Mouse (Mus musculus) heart, adult 2 months (tissue): ENCODE data around the gene Eef1e1. TPM values are rescaled to one million over a fixed set of nuclear protein-coding genes. Genes with fewer than 3 reads are reported as not detected.

ENCODE experiments used
- DNase-seq, 2 experiments: peaks; one replicate each; pipeline ENCODE4 v3.0.0; 2021
- H3K27ac ChIP-seq: fragments of 200-600 bp; 2 replicates; pipeline ENCODE4 v1.8.1; 2022
- H3K27me3 ChIP-seq: fragments of 200-500 bp; 2 replicates; pipeline ENCODE4 v1.6.1; 2012; ENCODE audit warnings: mild to moderate bottlenecking, low read length, inconsistent platforms, mixed read lengths; ENCODE audit not compliant: control insufficient read depth, insufficient read depth
- H3K36me3 ChIP-seq: fragments of 200-500 bp; 2 replicates; pipeline ENCODE4 v1.6.1; 2012; ENCODE audit warnings: low read length, inconsistent platforms; ENCODE audit not compliant: control insufficient read depth, insufficient read depth
- H3K4me1 ChIP-seq: fragments of 200-500 bp; 2 replicates; pipeline ENCODE4 v1.6.1; 2011; ENCODE audit warnings: low read length; ENCODE audit not compliant: control insufficient read depth, insufficient read depth
- H3K4me3 ChIP-seq: fragments of 200-600 bp; 2 replicates; pipeline ENCODE4 v1.8.1; 2022
- H3K79me2 ChIP-seq: fragments of 200-500 bp; replicated peaks from 2 replicates; pipeline ENCODE4 v1.6.1; 2012; ENCODE audit warnings: mild to moderate bottlenecking, inconsistent platforms, low read length, moderate library complexity, mixed read lengths; ENCODE audit not compliant: control insufficient read depth, insufficient read depth
- H3K9ac ChIP-seq: fragments of 200-500 bp; 2 replicates; pipeline ENCODE4 v1.6.1; 2012; ENCODE audit warnings: low read depth, mild to moderate bottlenecking, control low read depth, inconsistent platforms, low read length, mixed read lengths
- CTCF ChIP-seq: fragments of 200-600 bp; IDR thresholded peaks from 2 replicates; pipeline ENCODE4 v1.8.1; 2022; ENCODE audit warnings: antibody characterized with exemption, mild to moderate bottlenecking, moderate library complexity
- EP300 ChIP-seq: fragments of 200-500 bp; IDR thresholded peaks from 2 replicates; pipeline ENCODE4 v1.6.1; 2011; ENCODE audit warnings: low read depth, low read length, control low read depth; ENCODE audit not compliant: insufficient read depth
- POLR2A ChIP-seq: fragments of 200-500 bp; IDR thresholded peaks from 2 replicates; pipeline ENCODE4 v1.6.1; 2011; ENCODE audit warnings: mild to moderate bottlenecking, low read depth, low read length, control low read depth; ENCODE audit not compliant: insufficient read depth
- WGBS: fragments of 180-500 bp; shearing (Covaris S2); methylation state at CpG from one replicate; pipeline ENCODE4 v1.1.7; 2018; 5-methylcytosine and 5-hydroxymethylcytosine counted together
- intact Hi-C: fragments of 180-260 bp; cut with DNase I; formaldehyde crosslinking; loops from one replicate; pipeline ENCODE4 v1.15.1; 2025
- polyA plus RNA-seq: library from polyadenylated mRNA; depleted of rRNA; stranded (reverse); fragments of >200 nt; gene quantifications from 2 replicates; pipeline ENCODE4 v1.2.3, GENCODE M21; 2012
- total RNA-seq, 2 experiments: library from RNA; stranded (reverse); gene quantifications; 2 replicates each; pipeline ENCODE4 v1.2.3; 2021

The Eef1e1 gene
- total and polyA plus RNA-seq, 3 experiments, result 3.9 to 11.6 (median 11.0) TPM

DNA sequence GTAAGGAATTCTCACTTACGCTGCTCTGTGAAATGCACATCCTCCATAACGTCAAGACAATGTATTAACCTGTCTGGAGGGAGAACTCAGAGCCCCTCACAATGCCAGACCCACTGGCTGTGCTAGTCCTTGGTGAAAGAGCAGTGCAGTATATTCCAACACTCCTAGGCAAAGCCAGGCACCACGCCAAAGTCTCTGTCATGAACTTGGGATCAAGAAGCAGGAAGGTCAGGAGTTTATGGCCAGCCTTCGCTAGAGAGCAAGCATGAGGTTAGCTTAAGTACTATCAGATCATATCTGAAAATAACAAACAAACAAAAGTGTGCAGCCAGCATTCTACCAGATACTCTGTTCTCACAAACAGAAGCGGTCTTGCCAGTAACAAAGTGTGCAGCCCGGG is 48.5 kb downstream of the Eef1e1 start:
- H3K9ac ChIP-seq, result no peak overlapping the region; the same call in 1 of the 2 replicates

DNA sequence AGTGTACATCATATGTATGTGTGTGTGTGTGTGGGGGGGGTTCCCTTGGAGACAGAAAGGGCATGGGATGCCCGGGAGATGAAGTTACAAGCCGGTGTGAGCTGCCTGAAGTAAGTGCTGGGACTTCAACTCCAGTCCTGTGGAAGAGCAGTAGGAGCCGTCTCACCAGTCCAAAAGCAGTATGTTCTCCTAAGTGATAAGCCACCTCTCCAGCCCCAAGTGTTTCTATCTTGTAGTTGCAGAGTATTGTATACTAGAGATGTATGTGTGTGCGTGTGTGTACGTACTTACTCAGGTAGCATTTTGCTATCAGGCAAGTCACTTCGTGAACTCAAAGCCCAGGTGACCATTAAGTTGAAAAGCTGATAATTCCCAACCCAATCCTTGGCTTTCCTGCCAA is 51.7 kb downstream of the Eef1e1 start:
- Histone ChIP-seq H3K4me1 (peaks cover 6% of the 10 kb centered on the region; the same call in 1 of the 2 replicates), H3K4me3 (no peak overlapping the region), H3K36me3 (no peaks in the 10 kb centered on the region), H3K79me2 (no peaks in the 10 kb centered on the region), H3K9ac (no peak overlapping the region), H3K27ac (no peak overlapping the region), H3K27me3 (no peaks in the 10 kb centered on the region)
- 87% methylated on average over 6 of the region's 6 CpGs for WGBS
- no peak for DNase-seq
- no peak for TF ChIP-seq CTCF
- TF ChIP-seq POLR2A, result no peak
- no peak for TF ChIP-seq EP300
- intact Hi-C loops, result no loop called here

More for the DNA sequence above, 48.5 kb downstream of the Eef1e1 start:
- WGBS, result 53% methylated on average over 6 of the region's 6 CpGs
- peaks cover 10% of the 10 kb centered on the region for H3K4me1 ChIP-seq
- H3K27ac ChIP-seq, result no peak overlapping the region
- TF ChIP-seq CTCF, result no peak
- no peak for TF ChIP-seq POLR2A
- no peak for TF ChIP-seq EP300
- peak in 1 of 2 experiments; percentile 37 for DNase-seq
- no peaks in the 10 kb centered on the region for H3K27me3 ChIP-seq
- intact Hi-C loops, result no loop called here
- no peak overlapping the region for H3K4me3 ChIP-seq
- H3K36me3 ChIP-seq, result no peaks in the 10 kb centered on the region
- no peaks in the 10 kb centered on the region for H3K79me2 ChIP-seq

DNA sequence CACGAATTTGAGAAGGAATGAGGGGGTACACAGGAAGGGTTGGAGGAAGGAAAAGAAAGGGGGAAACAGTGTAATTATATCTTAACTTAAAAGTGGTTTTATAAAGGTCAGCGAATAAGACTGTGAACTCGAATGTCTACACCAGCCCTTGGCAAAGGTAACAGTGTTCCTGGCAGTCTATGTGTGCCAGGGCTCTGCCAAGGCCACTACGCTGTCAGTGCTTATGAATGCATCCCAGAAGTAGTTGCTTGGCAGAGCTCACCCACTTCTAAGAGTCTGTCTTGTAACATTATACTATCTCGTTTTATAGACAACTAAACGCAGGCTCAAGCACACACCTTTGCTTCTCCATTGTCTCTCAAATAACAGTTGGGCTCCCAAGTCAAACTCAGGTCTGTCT is 53.5 kb downstream of the Eef1e1 start:
- TF ChIP-seq EP300 (no peak), CTCF (no peak), POLR2A (no peak)
- Histone ChIP-seq H3K4me3 (no peak overlapping the region), H3K36me3 (no peaks in the 10 kb centered on the region), H3K9ac (no peak overlapping the region), H3K27me3 (no peaks in the 10 kb centered on the region), H3K79me2 (no peaks in the 10 kb centered on the region), H3K27ac (no peak overlapping the region), H3K4me1 (peaks cover 3% of the 10 kb centered on the region; the same call in 1 of the 2 replicates)
- 61% methylated on average over 6 of the region's 6 CpGs for WGBS
- peak in 1 of 2 experiments; percentile 49 for DNase-seq
- intact Hi-C loops, result no loop called here

DNA sequence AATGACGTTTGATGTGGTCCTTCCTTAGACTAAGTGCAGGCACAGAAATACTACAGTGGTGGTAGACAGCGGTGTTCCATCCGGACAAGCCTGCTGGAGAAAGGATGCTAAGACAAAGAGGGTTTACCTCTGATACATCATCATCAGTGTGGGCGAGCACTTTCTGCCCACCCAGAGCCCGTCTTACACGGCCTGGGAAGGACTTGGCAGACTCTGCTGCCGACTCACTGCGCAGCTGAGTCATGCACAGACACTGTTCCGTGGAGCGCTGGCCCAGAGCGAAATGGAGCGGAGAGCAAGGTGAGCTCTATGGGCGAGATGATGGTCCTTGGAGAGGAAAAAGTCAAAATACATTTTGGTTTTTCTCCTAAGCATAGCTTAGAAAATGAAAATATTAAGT is 55.9 kb downstream of the Eef1e1 start:
- Histone ChIP-seq H3K4me1 (0 out of 2 replicates have a peak, but pooled peaks cover 1% of the 10 kb centered on the region), H3K27me3 (no peaks in the 10 kb centered on the region), H3K79me2 (no peaks in the 10 kb centered on the region), H3K4me3 (no peak overlapping the region), H3K36me3 (no peaks in the 10 kb centered on the region), H3K27ac (no peak overlapping the region), H3K9ac (no peak overlapping the region)
- 85% methylated on average over 13 of the region's 13 CpGs for WGBS
- intact Hi-C loops, result no loop called here
- DNase-seq, result no peak
- TF ChIP-seq EP300 (no peak), POLR2A (no peak), CTCF (no peak)

- Histone ChIP-seq H3K9ac (no peak overlapping the region), H3K79me2 (no peaks in the 10 kb centered on the region), H3K27ac (no peak overlapping the region), H3K4me1 (0 out of 2 replicates have a peak, but pooled peaks cover 1% of the 10 kb centered on the region), H3K4me3 (no peak overlapping the region), H3K27me3 (no peaks in the 10 kb centered on the region), H3K36me3 (no peaks in the 10 kb centered on the region)
- 61% methylated on average over 17 of the region's 17 CpGs for WGBS
- DNase-seq, result no peak
- intact Hi-C loops, result no loop called here
- TF ChIP-seq EP300 (no peak), POLR2A (no peak), CTCF (no peak)
These were observed 56.5 kb downstream of the Eef1e1 start for GRCm38 (mm10) chr13:38602243-38602832.

DNA sequence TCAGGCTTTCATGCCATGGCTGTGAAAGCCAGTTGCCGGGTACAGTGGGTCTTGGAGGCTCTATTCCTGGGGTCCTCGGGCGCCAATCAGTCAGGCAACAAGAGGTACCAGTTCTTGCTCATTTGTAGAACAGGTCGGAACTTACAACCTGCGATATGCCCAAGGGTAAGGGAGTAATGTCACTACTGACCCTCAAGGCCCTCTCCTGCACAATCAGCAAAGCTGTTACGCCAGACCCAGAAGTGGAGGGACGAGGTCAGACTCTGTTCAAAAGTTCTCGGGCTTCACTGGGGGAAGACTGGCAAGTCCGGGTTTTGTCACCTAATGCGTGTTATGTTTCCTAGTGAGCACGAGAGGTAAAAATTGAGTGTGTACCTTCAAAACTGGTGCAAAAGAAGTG is 58.0 kb downstream of the Eef1e1 start:
- H3K4me3 ChIP-seq, result no peak overlapping the region
- intact Hi-C loops, result no loop called here
- H3K79me2 ChIP-seq, result no peaks in the 10 kb centered on the region
- H3K27me3 ChIP-seq, result no peaks in the 10 kb centered on the region
- no peak for TF ChIP-seq EP300
- no peak for TF ChIP-seq CTCF
- no peak for TF ChIP-seq POLR2A
- WGBS, result 81% methylated on average over 11 of the region's 11 CpGs
- no peaks in the 10 kb centered on the region for H3K36me3 ChIP-seq
- no peak overlapping the region for H3K9ac ChIP-seq
- H3K27ac ChIP-seq, result no peak overlapping the region
- no peak for DNase-seq
- H3K4me1 ChIP-seq, result 0 out of 2 replicates have a peak, but pooled peaks cover 1% of the 10 kb centered on the region
